Mouse (Mus musculus) forebrain, embryonic 10.5 days (tissue): ENCODE data around the gene Tsacc. TPM values are rescaled to one million over a fixed set of nuclear protein-coding genes. Genes with fewer than 3 reads are reported as not detected.
"Not testable (repeated sequence)": the region's sequence is repeated elsewhere in the genome, so short reads cannot be mapped to it uniquely, and the experiment has no call there.

ENCODE experiments used
- DNase-seq: peaks from one replicate; pipeline ENCODE4 v3.0.0-alpha.2; 2017; ENCODE audit warnings: low spot score; ENCODE audit errors: extremely low spot score
- H3K27ac ChIP-seq: fragments of 300-500 bp; sonication (generic); 2 replicates; pipeline ENCODE4 v1.5.1; 2016; ENCODE audit warnings: mild to moderate bottlenecking
- H3K27me3 ChIP-seq: fragments of 300-500 bp; sonication (generic); 2 replicates; pipeline ENCODE4 v1.6.1; 2016; ENCODE audit warnings: mild to moderate bottlenecking; ENCODE audit not compliant: poor library complexity, severe bottlenecking
- H3K36me3 ChIP-seq: fragments of 300-500 bp; sonication (generic); replicated peaks from 2 replicates; pipeline ENCODE4 v1.6.1; 2016; ENCODE audit warnings: mild to moderate bottlenecking, moderate library complexity
- H3K4me1 ChIP-seq: fragments of 300-500 bp; sonication (generic); 2 replicates; pipeline ENCODE4 v1.6.1; 2016
- H3K4me3 ChIP-seq: fragments of 300-500 bp; sonication (generic); 2 replicates; pipeline ENCODE4 v1.5.1; 2016; ENCODE audit warnings: mild to moderate bottlenecking, moderate library complexity
- H3K9me3 ChIP-seq: fragments of 300-500 bp; sonication (generic); 2 replicates; pipeline ENCODE4 v1.6.1; 2016; ENCODE audit warnings: mild to moderate bottlenecking, moderate library complexity
- WGBS: fragments of 180-500 bp; shearing (Covaris S2); methylation state at CpG from one replicate; pipeline ENCODE4 v1.1.7; 2016; 5-methylcytosine and 5-hydroxymethylcytosine counted together
- polyA plus RNA-seq: library from polyadenylated mRNA; unstranded; fragments of >200 nt; fragmentation: Nextera tagmentation; extraction: Ambion mirVana; gene quantifications from 2 replicates; pipeline ENCODE4 v1.2.1, GENCODE M21; 2016

Tsacc gene
- polyA plus RNA-seq, 1 experiment from 2014 or later: 14.3 TPM

DNA sequence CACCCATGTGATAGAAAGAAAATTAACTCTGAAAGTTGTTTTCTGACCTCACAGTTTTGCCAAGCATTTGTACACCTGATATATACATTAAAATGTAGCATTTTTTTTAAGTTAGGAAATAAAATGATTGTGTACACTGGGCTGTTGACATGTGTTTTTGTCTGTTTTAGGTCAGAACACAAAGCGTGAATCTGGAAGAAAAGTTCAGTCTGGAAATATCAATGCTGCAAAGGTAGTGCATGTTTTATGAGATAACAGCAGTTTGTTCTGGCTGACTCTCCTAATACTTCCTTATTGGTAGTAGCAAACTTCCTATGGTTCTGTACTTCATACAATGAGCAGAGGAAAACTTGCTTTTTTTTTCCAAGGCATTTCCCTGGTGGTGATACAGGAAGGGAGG lies 2.4 kb upstream of the Tsacc start:
- DNase-seq: no peak
- Histone ChIP-seq H3K27me3 (no peaks in the 10 kb centered on the region), H3K4me3 (peak overlapping the region; percentile 84; the same call in 1 of the 2 replicates), H3K4me1 (peaks cover 28% of the 10 kb centered on the region), H3K36me3 (peaks cover 60% of the 10 kb centered on the region), H3K9me3 (no peaks in the 10 kb centered on the region), H3K27ac (no peak overlapping the region)
- WGBS: 89% methylated on average over 1 of the region's 1 CpGs

DNA sequence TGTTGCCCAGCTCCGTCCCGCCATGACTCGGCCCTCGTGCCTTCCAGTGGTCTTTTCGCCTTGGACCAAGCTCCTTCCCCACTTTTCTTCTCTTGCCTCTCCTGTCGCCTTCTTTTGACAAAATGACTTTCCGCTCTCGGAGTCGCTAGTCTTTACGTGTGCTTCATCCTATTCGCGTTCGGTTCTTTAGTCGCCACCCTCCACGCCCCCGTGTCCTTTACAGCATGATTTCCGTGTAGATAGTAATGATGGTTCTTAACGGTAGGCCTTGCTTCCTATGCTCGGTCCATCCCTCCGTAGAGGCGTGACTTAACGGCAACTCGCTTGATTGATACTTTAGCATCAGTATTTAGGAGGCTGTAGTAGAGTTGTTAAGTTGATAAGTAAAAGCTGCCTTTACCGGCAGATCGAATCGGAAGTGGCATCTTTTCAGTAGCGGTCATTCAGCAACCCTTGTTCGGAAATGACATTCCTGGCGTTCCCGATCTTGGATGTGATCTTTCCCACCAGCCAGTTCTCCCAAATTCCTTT lies 587 bp upstream of the Tsacc start:
- Histone ChIP-seq H3K27ac (peak overlapping the region; percentile 96), H3K9me3 (no peaks in the 10 kb centered on the region), H3K36me3 (peaks cover 42% of the 10 kb centered on the region), H3K4me3 (peak overlapping the region; percentile 84), H3K4me1 (peaks cover 28% of the 10 kb centered on the region), H3K27me3 (no peaks in the 10 kb centered on the region)
- under 1% methylated on average over 30 of the region's 30 CpGs for WGBS
- DNase-seq: no peak

DNA sequence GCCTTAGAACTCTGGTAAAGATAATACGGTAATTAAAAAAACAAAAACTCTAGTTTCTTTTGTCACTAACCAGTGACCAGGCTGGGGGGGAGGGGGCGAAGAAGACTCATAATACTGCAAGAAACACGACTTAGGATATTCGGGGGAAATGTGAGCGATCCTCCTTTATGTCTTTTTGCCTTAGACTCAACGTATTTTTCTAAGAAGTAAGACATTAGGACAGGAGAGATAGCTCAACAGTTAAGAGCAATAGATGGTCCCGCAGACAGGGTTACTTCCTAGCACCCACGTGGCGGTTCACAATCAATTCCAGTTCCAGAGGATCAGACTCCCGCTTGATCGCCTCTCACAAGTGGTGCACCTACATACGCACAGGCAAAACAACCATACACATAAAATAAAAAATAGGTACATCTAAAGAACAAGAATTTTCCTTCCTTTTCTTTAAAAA lies 664 bp downstream of the Tsacc start:
- Histone ChIP-seq H3K27me3 (no peaks in the 10 kb centered on the region), H3K4me3 (peak overlapping the region; percentile 84), H3K27ac (peak overlapping the region; percentile 96), H3K4me1 (peaks cover 28% of the 10 kb centered on the region), H3K9me3 (no peaks in the 10 kb centered on the region), H3K36me3 (peaks cover 30% of the 10 kb centered on the region)
- no peak for DNase-seq
- 1% methylated on average over 12 of the region's 12 CpGs for WGBS

DNA sequence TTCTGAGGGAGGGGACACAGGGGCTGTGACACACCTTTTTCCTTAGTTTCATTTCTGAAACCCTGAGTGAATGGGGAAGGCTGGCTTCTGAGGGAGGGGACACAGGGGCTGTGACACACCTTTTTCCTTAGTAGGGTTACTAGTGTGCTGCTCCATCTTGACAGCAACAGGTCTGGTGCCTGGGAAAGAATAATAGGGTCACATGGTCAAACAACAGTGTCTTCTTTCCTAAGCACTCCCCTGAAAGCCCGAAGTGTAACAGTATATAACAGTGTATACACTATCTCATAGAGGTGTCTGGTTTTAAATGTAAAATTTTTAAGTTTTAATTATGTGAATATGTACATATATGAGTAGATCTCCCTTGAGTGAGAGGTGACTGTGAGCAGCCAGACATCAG lies 1.5 kb downstream of the Tsacc start:
- H3K4me3 ChIP-seq: peak overlapping the region; percentile 84
- 78% methylated on average over 1 of the region's 1 CpGs for WGBS
- not testable (repeated sequence) for DNase-seq, H3K27me3 ChIP-seq, H3K9me3 ChIP-seq
- H3K4me1 ChIP-seq: peaks cover 28% of the 10 kb centered on the region
- peak overlapping the region; percentile 96 for H3K27ac ChIP-seq
- peaks cover 21% of the 10 kb centered on the region for H3K36me3 ChIP-seq

DNA sequence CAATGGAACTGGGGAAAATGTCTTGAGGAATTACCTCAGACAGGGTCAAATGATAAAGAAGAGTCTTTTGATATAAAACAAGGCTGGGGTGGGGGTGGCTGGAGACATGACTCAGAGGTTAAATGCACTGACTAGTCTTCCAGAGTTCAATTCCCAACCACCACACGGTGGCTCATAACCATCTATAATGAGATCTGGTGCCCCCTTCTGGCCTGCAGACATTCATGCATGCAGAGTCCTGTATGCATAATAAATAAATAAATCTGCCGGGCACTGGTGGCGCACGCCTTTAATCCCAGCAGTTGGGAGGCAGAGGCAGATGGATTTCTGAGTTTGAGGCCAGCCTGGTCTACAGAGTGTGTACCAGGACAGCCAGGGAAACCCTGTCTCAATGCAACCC lies 4.8 kb downstream of the Tsacc start:
- H3K27me3 ChIP-seq: no peaks in the 10 kb centered on the region
- 65% methylated on average over 4 of the region's 4 CpGs for WGBS
- no peak overlapping the region for H3K27ac ChIP-seq
- no peaks in the 10 kb centered on the region for H3K36me3 ChIP-seq
- H3K4me1 ChIP-seq: peaks cover 13% of the 10 kb centered on the region
- no peak overlapping the region for H3K4me3 ChIP-seq
- DNase-seq: no peak
- no peaks in the 10 kb centered on the region for H3K9me3 ChIP-seq

DNA sequence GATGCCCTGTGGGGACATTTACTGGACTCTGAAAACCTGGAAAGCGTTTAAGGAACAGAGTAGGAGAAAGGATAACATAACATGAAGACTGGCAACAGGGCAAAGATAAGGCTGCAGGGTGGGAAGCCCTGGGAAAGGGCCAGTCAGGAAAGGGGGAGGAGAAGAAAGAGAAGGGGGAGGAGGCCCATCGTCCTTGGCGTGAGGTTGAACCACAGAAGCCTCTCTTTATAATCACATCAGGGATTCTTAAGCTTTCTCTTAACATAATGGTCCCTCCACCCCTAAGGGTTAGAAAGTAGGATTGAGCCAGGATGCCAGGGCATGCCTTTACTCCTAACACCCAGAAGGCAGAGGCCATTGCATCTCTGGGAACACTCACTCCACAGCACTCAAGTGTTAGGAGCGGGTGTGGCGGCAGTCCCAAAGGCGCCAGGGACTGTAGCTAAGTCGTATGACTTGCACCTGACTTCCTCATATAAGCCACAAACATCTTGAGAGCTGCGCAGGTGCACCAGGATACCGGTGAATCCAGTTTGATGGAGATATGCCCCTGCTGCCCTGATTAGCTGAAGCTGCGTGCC lies 8.6 kb downstream of the Tsacc start:
- 85% methylated on average over 9 of the region's 10 CpGs for WGBS
- not testable (repeated sequence) for H3K4me3 ChIP-seq, H3K4me1 ChIP-seq

DNA sequence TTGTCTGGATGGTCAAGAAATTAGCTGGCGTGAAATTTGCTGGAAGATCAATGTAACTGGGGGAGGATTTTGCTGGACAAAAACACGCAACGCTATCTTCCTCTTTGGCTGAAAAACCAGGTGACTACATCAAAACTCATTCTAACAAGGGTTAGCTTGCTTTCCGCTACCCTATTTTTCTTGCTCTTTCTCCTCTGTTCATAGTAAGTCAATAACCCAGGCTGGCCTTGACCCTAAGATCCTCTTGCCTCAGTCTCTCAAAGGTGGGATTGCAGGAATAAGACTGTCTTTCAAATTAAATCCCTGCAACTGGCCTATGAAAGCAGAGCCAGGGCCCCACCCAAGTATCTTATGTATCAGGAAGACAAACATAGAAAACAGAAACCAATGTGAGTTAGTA lies 9.7 kb downstream of the Tsacc start, which contains the start of gene Gm38392:
Gene Gm38392, minus strand, starts transcription at position 101 of the 400 bp plus-strand sequence.
- Histone ChIP-seq H3K9me3 (no peaks in the 10 kb centered on the region), H3K27me3 (no peaks in the 10 kb centered on the region), H3K36me3 (0 out of 2 replicates have a peak, but pooled peaks cover 7% of the 10 kb centered on the region), H3K4me1 (peaks cover 4% of the 10 kb centered on the region; the same call in 1 of the 2 replicates), H3K27ac (no peak within 1 kb of the TSS), H3K4me3 (no peak within 1 kb of the TSS)
- DNase-seq: no peak
- WGBS: 95% methylated on average over 4 of the region's 4 CpGs

More for the DNA sequence above, 8.6 kb downstream of the Tsacc start:
- not testable (repeated sequence) for H3K27me3 ChIP-seq, H3K27ac ChIP-seq, H3K36me3 ChIP-seq, H3K9me3 ChIP-seq, DNase-seq

DNA sequence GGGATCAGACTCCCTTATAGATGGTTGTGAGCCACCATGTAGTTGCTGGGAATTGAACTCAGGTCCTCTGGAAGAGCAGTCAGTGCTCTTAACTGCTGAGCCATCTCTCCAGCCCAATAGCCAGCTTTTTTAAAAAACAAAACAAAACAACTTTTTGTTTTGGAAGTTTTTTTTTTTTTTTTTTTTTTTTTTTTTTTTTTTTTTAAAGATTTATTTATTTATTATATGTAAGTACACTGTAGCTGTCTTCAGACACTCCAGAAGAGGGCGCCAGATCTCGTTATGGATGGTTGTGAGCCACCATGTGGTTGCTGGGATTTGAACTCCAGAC lies 11.3 kb downstream of the Tsacc start:
- WGBS: 100% methylated on average over 2 of the region's 2 CpGs
- not testable (repeated sequence) for H3K27ac ChIP-seq, H3K4me3 ChIP-seq, DNase-seq, H3K36me3 ChIP-seq, H3K27me3 ChIP-seq, H3K9me3 ChIP-seq, H3K4me1 ChIP-seq

DNA sequence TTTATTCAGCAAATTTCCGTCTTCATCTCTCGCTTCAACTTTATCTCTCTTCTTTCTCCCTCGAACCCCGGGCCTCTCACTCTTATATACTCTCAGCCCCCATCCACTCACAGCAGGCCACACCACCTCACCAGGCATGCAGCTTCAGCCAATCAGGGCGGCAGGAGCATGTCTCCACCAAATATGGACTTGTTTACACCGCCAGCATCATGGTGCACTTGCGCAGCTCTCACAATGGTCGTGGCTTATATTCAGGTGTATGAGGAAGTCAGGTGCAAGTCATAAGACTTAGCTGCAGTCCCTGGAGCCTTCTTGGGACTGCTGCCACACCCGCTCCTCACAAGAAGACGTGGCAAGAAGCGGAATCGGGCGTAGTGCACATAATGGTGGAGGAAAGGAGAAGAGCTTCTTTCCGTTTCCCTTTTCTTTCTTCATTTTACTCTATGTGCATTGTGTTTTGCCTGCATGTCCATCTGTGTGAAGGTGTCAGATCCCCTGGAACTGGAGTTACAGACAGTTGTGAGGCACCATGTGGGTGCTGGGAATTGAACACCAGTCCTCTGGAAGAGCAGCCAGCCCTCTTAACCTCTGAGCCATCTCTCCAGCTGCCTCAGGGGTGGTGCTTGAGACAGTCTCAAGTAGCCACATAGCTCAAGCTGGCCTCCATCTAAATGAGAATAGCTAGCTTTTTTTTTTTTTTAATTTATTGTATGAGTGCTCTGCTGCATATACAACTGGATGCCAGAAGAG lies 11.8 kb downstream of the Tsacc start:
- not testable (repeated sequence) for DNase-seq, H3K9me3 ChIP-seq, H3K27ac ChIP-seq, H3K4me3 ChIP-seq, H3K27me3 ChIP-seq, H3K36me3 ChIP-seq, H3K4me1 ChIP-seq
- WGBS: 96% methylated on average over 14 of the region's 14 CpGs

DNA sequence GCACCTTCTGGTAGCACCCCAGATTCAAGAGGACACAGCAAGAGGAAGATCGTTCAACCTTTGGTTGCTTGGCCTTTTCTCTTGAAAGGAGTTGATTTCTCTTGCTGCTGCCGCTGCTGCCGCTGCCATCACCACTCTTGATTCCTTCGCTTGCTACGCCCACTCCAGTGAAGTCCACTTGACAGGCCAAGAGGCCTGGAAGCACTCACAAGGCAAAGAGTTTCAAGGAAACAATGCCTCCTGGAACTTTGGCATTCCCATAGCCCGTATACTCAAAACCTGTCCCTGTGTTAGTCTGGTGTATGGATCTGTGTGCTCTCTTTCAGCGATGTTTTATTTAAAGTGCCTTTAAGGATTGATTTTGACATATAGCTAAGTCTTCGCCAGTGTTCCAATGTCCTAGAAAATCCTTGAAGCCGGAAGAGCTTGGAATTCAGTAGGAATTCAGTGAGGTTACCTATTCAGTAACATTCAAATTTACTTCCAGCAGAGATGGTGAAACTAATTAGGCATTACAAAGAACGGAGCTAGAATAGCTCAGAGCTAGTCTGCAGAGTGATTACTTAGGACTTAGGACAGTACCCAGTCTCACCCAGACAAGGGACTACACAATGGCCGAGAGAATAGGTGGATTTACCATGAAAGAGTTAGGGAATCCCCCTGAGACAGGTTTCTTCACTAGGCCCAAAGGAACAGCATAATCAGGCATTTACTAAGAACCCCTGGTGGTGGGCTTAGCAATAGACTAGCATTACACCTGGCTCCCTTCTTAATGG lies 15.5 kb downstream of the Tsacc start:
- H3K4me1 ChIP-seq, H3K36me3 ChIP-seq, H3K27me3 ChIP-seq, H3K9me3 ChIP-seq, H3K4me3 ChIP-seq, H3K27ac ChIP-seq, DNase-seq: not testable (repeated sequence)
- 59% methylated on average over 11 of the region's 11 CpGs for WGBS

DNA sequence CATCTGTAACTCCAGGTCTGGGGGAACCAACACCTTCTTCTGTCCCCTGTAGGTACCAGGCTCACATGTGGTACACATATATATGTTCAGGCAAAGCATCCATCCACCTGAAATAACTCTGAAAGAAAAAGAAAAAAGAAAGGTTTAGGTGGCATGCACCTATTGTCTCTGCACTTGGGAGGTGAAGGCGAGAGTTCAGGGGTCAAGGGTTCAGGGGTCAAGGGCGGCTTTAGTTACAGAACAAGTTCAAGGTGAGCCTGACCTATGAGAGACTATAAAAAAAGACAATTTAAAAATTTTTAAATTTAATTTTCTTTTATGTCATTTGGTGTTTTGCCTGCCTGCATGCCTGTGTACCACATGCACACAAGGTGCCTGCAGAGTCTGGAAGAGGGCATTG lies 16.8 kb downstream of the Tsacc start:
- H3K4me1 ChIP-seq: peaks cover 3% of the 10 kb centered on the region; the same call in 1 of the 2 replicates
- 95% methylated on average over 2 of the region's 2 CpGs for WGBS
- no peak for DNase-seq
- H3K27me3 ChIP-seq: no peaks in the 10 kb centered on the region
- no peak overlapping the region for H3K4me3 ChIP-seq
- 0 out of 2 replicates have a peak, but pooled peaks cover under 1% of the 10 kb centered on the region for H3K36me3 ChIP-seq
- H3K9me3 ChIP-seq: no peaks in the 10 kb centered on the region
- H3K27ac ChIP-seq: no peak overlapping the region

DNA sequence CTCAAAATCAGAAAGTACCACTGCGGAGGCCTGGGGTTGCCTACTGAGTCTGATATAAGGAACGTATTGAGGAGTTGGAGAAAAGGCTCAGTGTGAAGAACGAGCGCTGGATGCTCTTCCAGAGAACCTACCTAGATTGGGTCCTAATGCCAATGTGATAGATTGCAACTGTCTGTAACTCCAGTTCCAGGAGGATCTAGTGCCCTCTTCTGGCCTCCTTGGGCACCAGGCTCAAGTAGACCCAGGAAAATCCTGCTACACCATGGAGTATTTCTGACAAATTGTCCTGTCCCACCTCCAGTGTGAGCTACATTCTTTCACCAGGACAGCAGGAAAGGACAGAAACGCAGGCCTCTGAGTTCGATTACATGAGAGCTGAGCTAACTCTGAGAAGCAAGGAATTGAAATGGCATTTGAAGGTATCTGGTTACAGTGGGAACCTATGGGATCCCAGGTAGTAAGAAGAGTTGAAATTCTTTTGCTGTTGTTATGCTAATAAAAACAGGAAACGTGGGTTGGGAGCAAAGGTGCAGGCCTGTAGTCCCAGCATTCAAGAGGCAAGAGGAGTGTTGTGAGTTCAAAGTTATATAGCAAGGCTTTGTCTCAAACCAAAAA lies 20.2 kb downstream of the Tsacc start:
- H3K36me3 ChIP-seq: no peaks in the 10 kb centered on the region
- no peak overlapping the region for H3K4me3 ChIP-seq
- H3K4me1 ChIP-seq: peaks cover 3% of the 10 kb centered on the region; the same call in 1 of the 2 replicates
- H3K27me3 ChIP-seq: no peaks in the 10 kb centered on the region
- WGBS: 61% methylated on average over 7 of the region's 7 CpGs
- H3K9me3 ChIP-seq: no peaks in the 10 kb centered on the region
- no peak for DNase-seq
- H3K27ac ChIP-seq: no peak overlapping the region
